Mouse (Mus musculus): ENCODE measurements around the gene Hhatl. TPM values are rescaled to one million over a fixed set of nuclear protein-coding genes. Genes with fewer than 3 reads are reported as not detected.

Hhatl gene
- polyA plus RNA-seq, 1 experiment from 2014 or later, result 0.24 TPM

DNA sequence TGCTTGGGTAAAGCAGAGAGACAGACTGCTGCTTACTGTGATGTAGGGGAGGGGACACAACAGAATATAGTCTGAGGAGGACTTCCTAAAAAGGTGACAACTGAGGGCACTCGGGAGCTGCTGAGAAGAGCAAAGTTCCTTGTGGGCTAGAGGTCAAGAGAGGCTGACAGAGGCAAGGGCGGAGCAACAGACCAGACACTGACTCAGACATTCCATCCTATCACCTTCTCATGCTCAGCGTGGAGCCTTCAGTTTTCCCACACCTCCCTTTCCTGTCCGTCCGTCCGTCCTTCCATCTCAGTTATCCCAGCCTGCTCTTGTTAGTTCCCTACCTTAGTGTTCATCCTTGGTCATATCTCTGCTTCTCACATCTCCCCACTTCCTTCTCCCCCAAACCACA lies 22.9 kb upstream of the Hhatl start:
- no peak for ATAC-seq (ENCODE audit: low FRiP score, low TSS enrichment)
- H3K4me2 ChIP-seq (ENCODE audit: low read length), result no peak overlapping the region
- no peak overlapping the region for H3K27ac ChIP-seq (replicated peaks; ENCODE audit: low read depth, low read length)
- H3K4me1 ChIP-seq (ENCODE audit: control insufficient read depth, insufficient read depth, low read length), result peaks cover 11% of the 10 kb centered on the region
- H3K9me3 ChIP-seq (ENCODE audit: control insufficient read depth, low read length), result no peaks in the 10 kb centered on the region
- no peak overlapping the region for H3K9ac ChIP-seq (replicated peaks; ENCODE audit: low read length)
- no peak for DNase-seq
- H3K27me3 ChIP-seq (ENCODE audit: control insufficient read depth, insufficient read depth, low read length), result no peaks in the 10 kb centered on the region
- no peaks in the 10 kb centered on the region for H3K36me3 ChIP-seq (ENCODE audit: control insufficient read depth, insufficient read depth, low read length)
- 86% methylated on average over 6 of the region's 6 CpGs for WGBS
- H3K4me3 ChIP-seq (replicated peaks; ENCODE audit: low read depth, low read length), result no peak overlapping the region

DNA sequence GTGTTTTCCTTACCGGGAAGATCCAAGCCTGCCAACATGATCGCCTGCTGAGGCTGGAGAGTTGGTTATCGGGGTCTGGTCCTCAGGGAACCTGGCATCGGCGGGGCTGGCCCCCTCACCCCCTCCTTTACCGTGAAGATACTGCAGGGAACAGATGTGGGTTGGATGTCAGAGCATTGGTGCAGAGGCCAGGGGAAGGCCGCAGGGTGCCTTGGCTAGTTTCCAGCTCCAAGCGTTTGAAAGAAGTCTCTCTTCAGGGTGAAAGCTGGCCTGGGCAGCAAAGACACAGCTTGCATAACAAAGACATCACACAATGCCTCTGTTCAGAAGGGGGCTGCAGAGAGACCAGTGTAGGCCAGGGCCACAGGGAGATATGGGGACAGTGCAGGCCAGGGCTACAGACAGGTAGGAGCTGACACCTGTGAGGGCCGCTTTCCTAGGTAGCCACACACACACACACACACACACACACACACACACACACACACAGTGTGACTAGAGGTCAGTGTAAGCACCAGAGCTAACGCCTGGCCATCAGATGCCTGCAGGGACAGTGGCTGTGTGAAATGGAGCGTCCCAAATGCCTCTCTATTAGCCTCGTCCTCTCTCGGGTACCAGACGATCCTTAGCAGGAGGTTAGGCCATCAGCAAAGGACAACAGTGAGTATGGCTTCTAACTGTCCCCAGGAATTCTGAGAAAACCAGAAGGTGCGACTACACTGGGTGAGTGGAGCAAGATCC lies 17.9 kb upstream of the Hhatl start:
- H3K4me3 ChIP-seq (replicated peaks; ENCODE audit: low read depth, low read length), result no peak overlapping the region
- no peaks in the 10 kb centered on the region for H3K27me3 ChIP-seq (ENCODE audit: control insufficient read depth, insufficient read depth, low read length)
- H3K4me2 ChIP-seq (ENCODE audit: low read length), result no peak overlapping the region
- ATAC-seq (ENCODE audit: low FRiP score, low TSS enrichment), result peak; percentile 47; the same call in 1 of the 2 replicates
- H3K9ac ChIP-seq (replicated peaks; ENCODE audit: low read length), result 0 out of 2 replicates have a peak overlapping the region, but pooled peaks have one; percentile 21
- H3K9me3 ChIP-seq (ENCODE audit: control insufficient read depth, low read length), result no peaks in the 10 kb centered on the region
- DNase-seq, result peak; percentile 74
- H3K36me3 ChIP-seq (ENCODE audit: control insufficient read depth, insufficient read depth, low read length), result no peaks in the 10 kb centered on the region
- H3K27ac ChIP-seq (replicated peaks; ENCODE audit: low read depth, low read length), result peak overlapping the region; percentile 61
- H3K4me1 ChIP-seq (ENCODE audit: control insufficient read depth, insufficient read depth, low read length), result peaks cover 22% of the 10 kb centered on the region
- WGBS, result 11% methylated on average over 15 of the region's 15 CpGs

DNA sequence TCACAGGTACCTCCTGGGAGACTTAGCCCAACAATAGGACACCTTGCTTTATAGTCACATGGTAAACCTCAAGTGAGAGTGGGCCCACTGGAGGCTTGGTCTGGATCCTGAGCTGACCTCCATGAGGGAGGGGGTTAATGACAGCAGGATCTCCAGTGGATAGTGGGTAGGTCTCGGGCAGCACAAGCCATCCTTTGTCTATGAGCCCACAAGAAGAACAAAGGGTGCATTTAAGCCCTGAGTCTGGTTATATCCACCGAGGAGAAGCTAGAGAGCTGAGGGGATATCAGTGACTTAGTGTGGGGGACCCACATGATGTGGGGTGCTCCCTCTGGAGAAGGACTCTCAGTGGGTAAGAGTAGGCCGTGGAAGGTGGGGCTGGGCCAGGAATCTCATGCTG lies 16.2 kb upstream of the Hhatl start:
- Histone ChIP-seq H3K9ac (replicated peaks; ENCODE audit: low read length) (no peak overlapping the region), H3K27ac (replicated peaks; ENCODE audit: low read depth, low read length) (no peak overlapping the region), H3K27me3 (ENCODE audit: control insufficient read depth, insufficient read depth, low read length) (no peaks in the 10 kb centered on the region), H3K36me3 (ENCODE audit: control insufficient read depth, insufficient read depth, low read length) (no peaks in the 10 kb centered on the region), H3K4me1 (ENCODE audit: control insufficient read depth, insufficient read depth, low read length) (peaks cover 22% of the 10 kb centered on the region), H3K4me3 (replicated peaks; ENCODE audit: low read depth, low read length) (no peak overlapping the region), H3K9me3 (ENCODE audit: control insufficient read depth, low read length) (no peaks in the 10 kb centered on the region), H3K4me2 (ENCODE audit: low read length) (no peak overlapping the region)
- ATAC-seq (ENCODE audit: low FRiP score, low TSS enrichment) (no peak), DNase-seq (no peak)
- WGBS, result 44% methylated on average over 3 of the region's 3 CpGs

DNA sequence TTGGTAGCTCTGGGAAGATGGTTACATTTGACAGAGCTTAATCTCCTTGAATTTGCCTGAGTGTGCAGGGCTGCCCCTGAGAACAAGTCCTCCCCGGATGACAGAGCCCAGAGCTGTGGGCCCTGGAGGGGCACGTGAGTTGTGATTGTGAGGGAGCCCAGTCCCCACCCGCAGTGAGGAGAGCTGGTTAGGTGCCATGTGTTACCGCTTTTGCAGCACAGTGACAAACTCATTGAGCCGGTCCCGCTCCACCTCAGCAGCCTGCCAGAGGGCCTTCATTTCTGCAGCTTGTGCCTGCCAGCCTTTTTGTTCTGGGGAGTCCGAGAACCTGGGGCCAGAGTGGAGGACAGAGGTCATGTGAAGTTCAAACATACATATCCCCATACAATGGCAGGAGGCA lies 15.6 kb upstream of the Hhatl start:
- H3K4me2 ChIP-seq (ENCODE audit: low read length), result no peak overlapping the region
- no peak overlapping the region for H3K9ac ChIP-seq (replicated peaks; ENCODE audit: low read length)
- WGBS, result 69% methylated on average over 7 of the region's 7 CpGs
- DNase-seq, result no peak
- H3K36me3 ChIP-seq (ENCODE audit: control insufficient read depth, insufficient read depth, low read length), result no peaks in the 10 kb centered on the region
- no peak overlapping the region for H3K27ac ChIP-seq (replicated peaks; ENCODE audit: low read depth, low read length)
- no peaks in the 10 kb centered on the region for H3K9me3 ChIP-seq (ENCODE audit: control insufficient read depth, low read length)
- no peak overlapping the region for H3K4me3 ChIP-seq (replicated peaks; ENCODE audit: low read depth, low read length)
- no peak for ATAC-seq (ENCODE audit: low FRiP score, low TSS enrichment)
- peaks cover 22% of the 10 kb centered on the region for H3K4me1 ChIP-seq (ENCODE audit: control insufficient read depth, insufficient read depth, low read length)
- no peaks in the 10 kb centered on the region for H3K27me3 ChIP-seq (ENCODE audit: control insufficient read depth, insufficient read depth, low read length)

DNA sequence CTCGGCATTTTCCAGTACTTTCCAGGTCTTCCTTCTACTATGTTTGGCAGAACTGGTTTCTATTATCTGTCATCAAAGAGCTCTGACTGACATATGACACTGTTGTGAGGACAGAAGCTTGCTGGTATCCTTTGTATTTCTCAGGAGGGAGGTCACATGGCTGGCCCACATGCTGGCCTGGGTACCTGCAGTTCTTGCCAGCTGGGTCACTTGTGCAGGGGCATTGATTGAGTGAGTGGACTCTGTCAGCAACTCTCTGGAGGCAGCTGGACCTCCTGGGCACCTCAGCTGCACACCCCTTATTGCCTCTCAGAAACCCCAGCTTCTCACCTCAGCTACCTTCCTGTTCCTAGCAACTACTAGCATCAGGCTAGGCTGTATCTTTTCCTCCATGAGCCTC lies 15.2 kb upstream of the Hhatl start:
- no peak for ATAC-seq (ENCODE audit: low FRiP score, low TSS enrichment)
- Histone ChIP-seq H3K27me3 (ENCODE audit: control insufficient read depth, insufficient read depth, low read length) (no peaks in the 10 kb centered on the region), H3K36me3 (ENCODE audit: control insufficient read depth, insufficient read depth, low read length) (no peaks in the 10 kb centered on the region), H3K4me3 (replicated peaks; ENCODE audit: low read depth, low read length) (no peak overlapping the region), H3K9ac (replicated peaks; ENCODE audit: low read length) (no peak overlapping the region), H3K27ac (replicated peaks; ENCODE audit: low read depth, low read length) (no peak overlapping the region), H3K9me3 (ENCODE audit: control insufficient read depth, low read length) (no peaks in the 10 kb centered on the region), H3K4me1 (ENCODE audit: control insufficient read depth, insufficient read depth, low read length) (peaks cover 22% of the 10 kb centered on the region), H3K4me2 (ENCODE audit: low read length) (no peak overlapping the region)
- WGBS, result 68% methylated on average over 1 of the region's 1 CpGs
- DNase-seq, result no peak

DNA sequence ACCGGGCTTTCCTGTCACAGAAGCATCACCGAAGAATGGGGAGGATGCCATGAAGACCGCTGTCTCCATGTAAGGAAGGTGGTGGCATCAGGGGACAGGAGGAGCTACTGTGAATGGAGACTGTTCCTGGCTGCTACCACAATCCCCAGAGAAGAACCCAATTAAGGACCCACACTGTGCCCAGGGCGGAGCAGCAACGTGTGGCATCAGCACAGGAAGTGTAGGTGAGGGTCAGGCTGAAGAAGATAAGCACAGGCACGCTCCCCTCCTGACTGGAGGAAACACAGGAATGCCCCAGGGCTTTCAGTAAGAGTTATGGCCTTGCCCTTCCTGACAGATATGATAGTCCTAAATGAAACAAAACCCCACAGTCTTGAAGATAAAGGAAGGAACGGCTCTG lies 10.4 kb upstream of the Hhatl start:
- Histone ChIP-seq H3K4me3 (replicated peaks; ENCODE audit: low read depth, low read length) (no peak overlapping the region), H3K4me1 (ENCODE audit: control insufficient read depth, insufficient read depth, low read length) (no peaks in the 10 kb centered on the region), H3K9ac (replicated peaks; ENCODE audit: low read length) (no peak overlapping the region), H3K4me2 (ENCODE audit: low read length) (no peak overlapping the region), H3K36me3 (ENCODE audit: control insufficient read depth, insufficient read depth, low read length) (no peaks in the 10 kb centered on the region), H3K9me3 (ENCODE audit: control insufficient read depth, low read length) (no peaks in the 10 kb centered on the region), H3K27me3 (ENCODE audit: control insufficient read depth, insufficient read depth, low read length) (no peaks in the 10 kb centered on the region), H3K27ac (replicated peaks; ENCODE audit: low read depth, low read length) (no peak overlapping the region)
- DNase-seq (no peak), ATAC-seq (ENCODE audit: low FRiP score, low TSS enrichment) (no peak)
- WGBS, result 82% methylated on average over 7 of the region's 7 CpGs

DNA sequence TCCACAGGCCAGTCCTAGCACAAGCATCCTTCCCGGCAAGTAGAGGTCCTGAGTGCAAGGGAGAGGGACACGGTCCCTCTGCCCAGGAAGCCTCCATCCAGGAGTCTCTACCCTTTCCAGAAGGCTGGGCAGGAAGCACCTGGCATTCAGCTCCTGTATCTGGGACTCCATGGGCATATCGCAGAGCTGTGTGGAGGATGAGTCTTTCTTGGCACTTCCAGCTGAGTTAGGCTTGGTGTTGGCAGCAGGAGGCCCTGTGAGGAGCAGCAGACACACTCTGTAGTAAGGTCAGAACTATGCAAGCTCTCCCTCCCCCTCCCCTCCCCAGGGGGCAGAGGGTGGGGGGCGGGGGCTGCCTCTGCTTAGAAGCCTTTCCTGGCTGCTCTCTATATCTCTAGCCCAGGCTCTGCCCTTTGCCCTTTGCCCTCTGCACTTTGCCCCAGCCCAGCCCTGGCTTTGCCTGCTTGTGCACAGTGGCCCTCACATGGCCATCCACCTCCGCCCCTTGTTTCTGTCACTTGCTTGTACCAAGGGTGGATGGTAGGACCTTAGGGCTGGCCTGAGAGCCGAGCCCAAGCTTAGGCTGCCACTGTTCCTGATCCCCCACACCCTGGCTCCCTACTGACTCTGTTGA lies 6.7 kb upstream of the Hhatl start:
- Histone ChIP-seq H3K27me3 (ENCODE audit: control insufficient read depth, insufficient read depth, low read length) (no peaks in the 10 kb centered on the region), H3K27ac (replicated peaks; ENCODE audit: low read depth, low read length) (no peak overlapping the region), H3K9me3 (ENCODE audit: control insufficient read depth, low read length) (no peaks in the 10 kb centered on the region), H3K4me1 (ENCODE audit: control insufficient read depth, insufficient read depth, low read length) (no peaks in the 10 kb centered on the region), H3K9ac (replicated peaks; ENCODE audit: low read length) (no peak overlapping the region), H3K36me3 (ENCODE audit: control insufficient read depth, insufficient read depth, low read length) (no peaks in the 10 kb centered on the region), H3K4me3 (replicated peaks; ENCODE audit: low read depth, low read length) (no peak overlapping the region), H3K4me2 (ENCODE audit: low read length) (no peak overlapping the region)
- WGBS, result 36% methylated on average over 6 of the region's 6 CpGs
- no peak for ATAC-seq (ENCODE audit: low FRiP score, low TSS enrichment)
- DNase-seq, result no peak

DNA sequence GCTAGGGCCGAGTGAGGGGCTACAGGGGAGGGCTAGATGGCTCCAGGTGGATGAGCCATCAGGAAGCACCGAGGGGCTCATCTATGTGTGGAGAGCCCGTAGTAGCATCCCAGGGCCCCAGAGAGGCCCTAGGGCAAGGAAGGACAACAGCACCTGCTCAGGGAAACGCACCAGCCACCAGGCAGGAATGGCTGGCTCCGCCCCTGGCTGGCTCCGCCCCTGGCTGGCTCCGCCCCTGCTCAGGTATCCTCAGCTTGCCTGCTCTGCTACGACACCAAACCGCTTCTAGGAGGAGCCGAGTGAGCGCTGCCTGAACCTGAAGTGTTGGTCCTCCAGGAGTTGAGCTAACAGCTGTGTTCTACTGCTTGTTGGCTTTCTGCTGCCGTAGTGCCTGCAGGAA lies 5.4 kb upstream of the Hhatl start:
- WGBS, result 22% methylated on average over 12 of the region's 12 CpGs
- no peaks in the 10 kb centered on the region for H3K4me1 ChIP-seq (ENCODE audit: control insufficient read depth, insufficient read depth, low read length)
- H3K27me3 ChIP-seq (ENCODE audit: control insufficient read depth, insufficient read depth, low read length), result no peaks in the 10 kb centered on the region
- DNase-seq (no peak), ATAC-seq (ENCODE audit: low FRiP score, low TSS enrichment) (no peak)
- H3K4me3 ChIP-seq (replicated peaks; ENCODE audit: low read depth, low read length), result no peak overlapping the region
- no peak overlapping the region for H3K27ac ChIP-seq (replicated peaks; ENCODE audit: low read depth, low read length)
- H3K36me3 ChIP-seq (ENCODE audit: control insufficient read depth, insufficient read depth, low read length), result no peaks in the 10 kb centered on the region
- no peak overlapping the region for H3K4me2 ChIP-seq (ENCODE audit: low read length)
- H3K9ac ChIP-seq (replicated peaks; ENCODE audit: low read length), result no peak overlapping the region
- H3K9me3 ChIP-seq (ENCODE audit: control insufficient read depth, low read length), result no peaks in the 10 kb centered on the region

DNA sequence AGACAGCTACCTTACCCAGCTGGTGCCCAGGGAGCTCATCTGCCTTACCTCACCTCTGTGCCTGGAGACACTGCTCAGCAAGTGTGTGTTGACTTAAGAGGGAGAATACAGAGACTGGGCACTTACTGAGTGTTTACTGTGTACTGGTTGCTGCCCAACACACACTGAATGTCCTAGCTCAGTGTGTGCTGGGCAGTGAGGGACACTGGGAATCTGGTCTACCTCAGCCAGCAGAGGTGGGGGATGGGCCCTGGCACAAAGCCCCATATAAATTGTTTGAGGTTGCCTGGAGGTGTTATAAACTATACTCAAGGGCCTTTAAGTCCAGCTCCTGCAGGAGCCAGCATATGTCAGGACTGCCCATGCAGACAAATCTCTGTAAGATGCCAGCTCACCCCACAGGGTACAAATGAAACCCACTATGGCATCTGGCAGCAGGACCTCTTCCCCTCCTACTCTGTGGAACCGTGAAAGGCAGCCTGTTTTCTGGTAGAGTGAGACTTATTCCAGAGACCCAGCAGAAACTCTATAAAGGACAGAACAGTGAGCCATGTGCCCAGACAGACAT lies 2.7 kb upstream of the Hhatl start:
- H3K4me2 ChIP-seq (ENCODE audit: low read length), result no peak overlapping the region
- no peak for DNase-seq
- 48% methylated on average over 1 of the region's 1 CpGs for WGBS
- H3K27ac ChIP-seq (replicated peaks; ENCODE audit: low read depth, low read length), result no peak overlapping the region
- no peaks in the 10 kb centered on the region for H3K4me1 ChIP-seq (ENCODE audit: control insufficient read depth, insufficient read depth, low read length)
- no peaks in the 10 kb centered on the region for H3K9me3 ChIP-seq (ENCODE audit: control insufficient read depth, low read length)
- H3K9ac ChIP-seq (replicated peaks; ENCODE audit: low read length), result no peak overlapping the region
- no peak for ATAC-seq (ENCODE audit: low FRiP score, low TSS enrichment)
- H3K27me3 ChIP-seq (ENCODE audit: control insufficient read depth, insufficient read depth, low read length), result no peaks in the 10 kb centered on the region; the same call in 1 of the 2 replicates
- H3K4me3 ChIP-seq (replicated peaks; ENCODE audit: low read depth, low read length), result no peak overlapping the region
- no peaks in the 10 kb centered on the region for H3K36me3 ChIP-seq (ENCODE audit: control insufficient read depth, insufficient read depth, low read length)
